Mouse (Mus musculus) kidney, embryonic 15.5 days (tissue): ENCODE measurements at regions not wholly inside any gene's neighbourhood (a gene's known extent, or its start where the extent isn't known, plus 50 kb on each side); places are given as distances from the start of the nearest gene placed in this dataset.

Source experiments
- ATAC-seq: fragments of 200-750 bp; cut with Nextera tagmentation; replicated peaks from 2 replicates; pipeline ENCODE4 v1.8.0; 2017; ENCODE audit warnings: moderate TSS enrichment; ENCODE audit not compliant: low FRiP score
- H3K27ac ChIP-seq: fragments of 300-500 bp; sonication (generic); 2 replicates; pipeline ENCODE4 v1.5.1; 2015; ENCODE audit warnings: mild to moderate bottlenecking, inconsistent platforms
- H3K27me3 ChIP-seq: fragments of 300-500 bp; sonication (generic); 2 replicates; pipeline ENCODE4 v1.6.1; 2015; ENCODE audit warnings: inconsistent platforms
- H3K36me3 ChIP-seq: fragments of 300-500 bp; sonication (generic); 2 replicates; pipeline ENCODE4 v1.6.1; 2015; ENCODE audit warnings: inconsistent platforms
- H3K4me1 ChIP-seq: fragments of 300-500 bp; sonication (generic); 2 replicates; pipeline ENCODE4 v1.6.1; 2015; ENCODE audit warnings: inconsistent platforms
- H3K4me2 ChIP-seq: fragments of 300-500 bp; sonication (generic); 2 replicates; pipeline ENCODE4 v1.6.1; 2015; ENCODE audit warnings: moderate library complexity, mild to moderate bottlenecking, inconsistent platforms
- H3K4me3 ChIP-seq: fragments of 300-500 bp; sonication (generic); replicated peaks from 2 replicates; pipeline ENCODE4 v1.5.1; 2015; ENCODE audit warnings: mild to moderate bottlenecking, inconsistent platforms
- H3K9ac ChIP-seq: fragments of 300-500 bp; sonication (generic); 2 replicates; pipeline ENCODE4 v1.6.1; 2015; ENCODE audit warnings: mild to moderate bottlenecking, inconsistent platforms
- H3K9me3 ChIP-seq: fragments of 300-500 bp; sonication (generic); replicated peaks from 2 replicates; pipeline ENCODE4 v1.6.1; 2016; ENCODE audit warnings: inconsistent platforms
- WGBS: fragments of 180-500 bp; shearing (Covaris S2); methylation state at CpG from one replicate; pipeline ENCODE4 v1.1.7; 2015; ENCODE audit warnings: mixed read lengths; 5-methylcytosine and 5-hydroxymethylcytosine counted together

- Histone ChIP-seq H3K4me3 (no peak overlapping the region), H3K27ac (no peak overlapping the region), H3K36me3 (no peaks in the 10 kb centered on the region), H3K4me2 (no peak overlapping the region), H3K9me3 (no peaks in the 10 kb centered on the region), H3K9ac (no peak overlapping the region), H3K4me1 (peaks cover 12% of the 10 kb centered on the region; the same call in 1 of the 2 replicates), H3K27me3 (no peaks in the 10 kb centered on the region)
- WGBS, result 71% methylated on average over 2 of the region's 2 CpGs
- ATAC-seq, result no peak
Measured at GRCm38 (mm10) chr2:27624656-27625366, 51.4 kb upstream of the Rxra start.
